Mouse (Mus musculus) embryo, embryonic 10.5 days (tissue): Measurements from ENCODE around the gene Rps23.
"Not testable (repeated sequence)": the region's sequence is repeated elsewhere in the genome, so short reads cannot be mapped to it uniquely, and the experiment has no call there.

Source experiments
- DNase-seq: peaks from one replicate; pipeline ENCODE4 v3.0.0-alpha.2; 2015; ENCODE audit warnings: low spot score

The Rps23 gene

DNA sequence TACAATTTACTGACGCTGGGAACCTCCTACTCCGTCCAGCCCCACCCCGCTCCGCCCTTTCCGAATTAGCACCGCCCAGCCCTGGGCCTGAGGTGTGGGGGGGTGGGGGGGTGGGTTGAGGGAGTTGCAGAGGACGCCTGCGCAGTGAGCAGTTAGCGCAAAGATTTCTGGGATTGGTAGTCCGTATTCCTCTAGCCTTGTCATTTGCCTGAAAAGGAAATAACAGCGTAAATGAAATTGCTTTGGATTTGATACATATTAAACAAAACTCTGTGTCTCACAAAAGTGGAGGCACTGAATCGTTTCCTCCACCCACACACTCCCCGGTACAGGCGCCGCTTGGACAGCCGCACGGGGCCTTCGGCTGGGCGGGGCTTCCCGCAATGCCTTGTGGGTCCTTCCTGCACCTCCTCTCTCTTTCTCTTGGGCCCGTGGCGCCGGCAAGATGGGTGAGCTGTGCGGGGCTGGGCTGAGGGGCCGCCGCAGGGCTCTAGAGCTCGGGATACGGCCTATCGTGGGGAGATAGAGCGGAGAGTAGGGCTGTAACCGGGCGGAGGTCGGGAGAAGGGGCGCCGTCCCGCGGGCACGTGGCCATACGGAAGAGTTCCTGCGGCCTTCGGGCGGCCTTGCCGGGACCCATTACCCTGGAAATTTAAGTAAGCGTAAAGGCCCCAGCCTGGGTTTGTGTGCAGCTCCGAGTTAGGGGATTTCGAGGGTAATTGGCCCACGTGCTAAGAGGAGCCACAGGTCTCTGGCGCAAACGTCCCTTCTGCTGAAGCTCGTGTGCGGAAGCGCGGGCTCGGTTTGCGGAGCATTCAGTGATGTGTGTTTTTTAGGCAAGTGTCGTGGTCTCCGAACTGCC lies at the start of gene Rps23:
Gene Rps23, plus strand, starts transcription at position 208 of the 862 bp plus-strand sequence.
- DNase-seq: peak; percentile 96

DNA sequence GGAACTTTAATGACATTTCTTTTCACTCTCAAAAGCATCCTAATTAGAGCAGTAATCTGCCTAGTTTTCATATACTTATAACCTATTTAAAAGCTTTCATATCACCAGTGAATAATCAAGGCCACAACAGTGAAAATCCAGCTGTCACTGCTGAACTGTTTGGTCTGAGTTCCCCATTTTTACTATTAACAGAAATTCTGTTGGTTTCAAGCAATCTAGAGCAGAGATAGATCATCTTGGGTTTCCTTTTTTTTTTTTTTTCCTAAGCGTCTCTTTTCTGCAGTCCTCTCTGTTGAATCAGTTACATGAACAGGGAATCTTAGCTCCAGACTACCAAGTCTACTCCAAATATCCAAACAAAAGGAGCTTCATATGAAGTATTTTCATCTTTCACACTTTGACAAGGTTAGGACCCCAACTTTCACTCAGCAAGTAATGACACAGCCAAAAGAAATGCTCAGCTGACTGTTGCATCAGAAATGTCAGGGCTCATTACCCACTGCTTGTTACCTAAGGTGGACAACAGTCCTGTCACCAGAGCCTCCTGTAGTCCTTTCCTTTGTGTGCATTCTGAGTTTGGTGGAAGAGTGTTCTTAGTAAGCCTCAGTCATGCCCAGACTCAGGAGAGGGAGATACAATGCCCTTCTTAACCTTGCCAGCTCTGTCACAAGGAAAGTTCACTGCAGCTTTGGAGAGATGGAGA lies 40.9 kb upstream of the Rps23 start:
- DNase-seq: no peak

DNA sequence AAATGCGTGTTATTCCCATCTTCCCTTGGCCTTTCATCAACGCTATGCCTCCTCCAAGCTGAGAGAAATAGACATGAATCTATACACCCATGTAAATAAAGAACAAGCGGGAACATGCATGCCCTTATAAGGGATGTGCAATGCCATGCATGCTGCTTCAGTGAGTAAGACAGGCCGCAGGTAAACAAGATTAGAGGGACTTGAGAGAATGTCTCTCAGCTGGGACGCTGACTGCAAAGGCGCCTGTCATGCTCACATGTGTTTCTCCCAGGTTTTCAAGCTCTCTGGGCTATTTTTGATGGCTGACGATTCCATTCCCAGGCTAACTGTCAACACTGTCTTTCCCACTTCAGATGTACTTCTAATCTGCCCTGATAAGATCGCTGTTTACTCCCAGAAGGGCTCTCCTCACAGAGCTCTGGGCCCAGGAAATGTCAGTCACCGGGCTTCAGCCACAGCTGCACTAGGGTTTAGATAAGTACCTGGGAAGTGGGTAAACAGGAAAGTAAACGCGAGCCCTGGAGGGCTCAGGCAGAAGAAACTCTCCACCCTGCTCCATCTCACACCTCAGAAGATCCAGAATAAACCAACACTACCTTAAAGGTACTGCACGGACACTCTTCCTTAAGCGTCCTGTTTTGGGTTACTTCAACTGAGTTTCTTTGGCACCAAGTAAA lies 36.8 kb upstream of the Rps23 start:
- peak; percentile 11 for DNase-seq

DNA sequence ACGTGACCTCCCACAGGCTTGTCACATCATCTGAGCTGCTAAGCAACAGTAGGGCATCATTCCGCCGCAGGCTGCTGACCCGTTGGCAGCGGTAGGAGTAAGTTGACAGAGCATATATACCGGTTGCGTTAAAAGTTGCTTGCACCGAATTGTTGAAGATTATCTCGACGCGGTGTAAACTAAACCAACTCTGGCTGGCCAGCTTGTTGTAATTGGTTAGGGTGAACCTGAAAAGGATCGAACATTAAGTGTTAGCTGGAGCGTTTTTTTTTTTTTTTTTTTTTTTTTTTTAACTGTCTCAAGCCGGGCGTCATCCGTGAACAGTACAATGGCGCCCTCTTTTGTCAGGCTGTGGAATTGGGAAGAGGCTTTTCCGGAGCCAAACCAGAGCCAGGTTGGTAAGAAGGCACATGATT lies 36.2 kb upstream of the Rps23 start:
- DNase-seq: peak; percentile 89

DNA sequence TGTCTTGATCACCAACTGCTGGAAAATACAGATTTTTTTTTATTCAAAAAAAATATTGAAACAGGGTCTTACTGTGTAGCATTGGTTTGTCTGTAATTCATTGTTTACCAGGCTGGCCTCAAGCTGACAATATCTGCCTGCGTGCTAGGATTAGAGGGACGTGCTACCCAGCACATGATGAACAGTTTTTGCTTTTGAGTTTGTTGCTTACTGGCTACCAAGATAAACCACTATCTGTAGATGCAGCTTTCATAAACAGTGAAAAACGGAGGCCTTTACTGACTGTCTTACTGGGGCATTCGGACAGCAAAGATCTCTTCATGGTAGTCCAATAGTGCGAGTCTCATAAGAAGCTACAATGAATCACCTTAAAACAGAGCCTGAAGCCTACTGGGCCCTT lies 32.6 kb upstream of the Rps23 start:
- DNase-seq: no peak

DNA sequence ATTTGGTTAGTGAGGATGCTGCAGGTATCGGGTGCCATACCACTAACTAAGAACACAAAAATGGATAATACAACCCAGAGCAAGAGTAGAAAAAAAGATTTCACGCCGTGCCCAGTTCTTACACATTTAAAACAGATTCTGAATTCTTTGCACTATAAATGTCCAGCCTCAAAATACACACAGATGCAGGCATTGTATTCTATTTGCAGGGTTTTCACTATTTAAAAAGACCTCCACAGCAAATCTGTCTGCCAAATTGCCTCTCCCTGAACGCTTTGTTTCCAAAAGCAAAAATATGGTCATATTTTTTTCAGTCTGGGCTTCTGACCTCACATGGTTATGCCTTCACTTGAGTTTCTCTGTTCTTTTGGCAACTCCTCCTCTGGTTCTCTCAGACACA lies 27.9 kb upstream of the Rps23 start:
- no peak for DNase-seq

DNA sequence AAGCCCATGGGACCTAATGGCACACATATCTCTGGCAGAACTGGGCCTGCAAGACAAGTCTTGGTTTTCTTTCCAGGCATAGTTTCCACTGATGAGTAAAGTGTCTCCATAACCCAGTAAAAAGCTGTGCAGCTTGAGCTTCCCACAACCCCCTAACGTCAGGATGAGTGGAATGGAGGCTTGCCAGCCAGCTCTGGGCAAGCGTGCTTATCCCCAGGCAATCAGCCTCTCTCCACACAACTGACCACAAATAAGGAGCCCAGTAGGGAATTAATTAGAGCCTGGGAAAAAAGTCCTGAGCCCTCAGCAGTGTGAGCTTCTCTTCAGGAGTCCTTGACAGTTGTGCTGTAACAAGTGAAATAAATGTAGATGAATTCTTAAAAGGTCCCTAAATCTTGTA lies 26.7 kb upstream of the Rps23 start:
- DNase-seq: no peak

DNA sequence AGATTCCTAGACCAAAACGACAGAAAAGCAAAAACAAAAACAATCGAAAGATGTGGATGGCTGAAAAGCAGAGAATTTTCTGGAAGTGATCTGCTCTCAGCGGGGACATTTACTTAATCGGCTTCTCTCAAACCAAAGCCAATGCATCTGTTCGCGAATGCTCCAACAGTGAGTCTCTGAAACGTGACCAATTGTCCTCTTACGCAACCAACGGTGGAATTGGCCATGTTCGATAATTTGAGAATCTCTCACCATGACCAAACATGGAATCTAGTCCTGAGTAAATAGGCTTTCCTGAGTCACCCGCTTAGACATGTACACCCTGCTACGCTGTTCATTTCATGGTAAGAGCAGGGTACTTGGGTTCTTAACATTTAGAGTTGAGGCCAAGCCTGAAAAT lies 25.9 kb upstream of the Rps23 start:
- DNase-seq: no peak

DNA sequence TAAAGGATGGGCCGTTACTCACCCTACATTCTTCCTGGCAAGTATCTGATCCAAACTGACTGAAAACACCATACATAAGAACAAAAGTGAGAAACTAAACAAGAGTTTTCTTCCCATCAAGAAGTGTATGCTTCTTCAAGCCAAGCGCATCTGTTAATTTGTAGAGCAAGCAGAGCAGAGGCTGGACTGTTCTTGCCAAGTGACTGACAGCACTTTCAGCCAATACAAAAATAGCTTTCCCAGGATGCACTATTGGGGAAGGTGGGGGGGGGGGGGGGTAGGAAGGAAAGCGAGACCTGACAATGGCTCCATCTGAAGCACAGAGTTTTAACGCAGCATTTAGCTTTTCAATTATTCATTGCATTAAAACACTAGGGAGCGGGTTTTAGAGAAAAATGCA lies 17.6 kb upstream of the Rps23 start, which contains the start of gene Atp6ap1l:
Gene Atp6ap1l, minus strand, starts transcription at position 180 of the 400 bp plus-strand sequence.
- no peak for DNase-seq

DNA sequence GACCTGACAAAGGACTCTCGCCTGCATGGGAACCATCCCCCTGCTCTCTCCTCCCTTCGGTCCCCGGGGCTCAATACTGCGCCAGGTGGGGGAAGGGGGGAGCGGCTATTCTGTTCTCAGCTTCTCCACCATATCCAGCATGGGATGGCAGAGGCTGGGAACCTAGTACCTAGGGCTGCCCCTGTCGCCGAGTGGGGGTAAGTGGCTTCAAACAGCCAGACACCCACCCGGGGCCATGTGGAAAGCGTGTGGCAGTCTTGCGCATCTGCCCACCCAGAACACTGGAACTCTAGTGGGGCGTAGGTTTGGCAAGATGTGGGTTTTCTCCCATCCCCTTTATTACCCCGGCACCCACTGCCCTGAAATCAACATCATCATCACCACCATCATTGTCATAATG lies 15.4 kb upstream of the Rps23 start:
- no peak for DNase-seq

DNA sequence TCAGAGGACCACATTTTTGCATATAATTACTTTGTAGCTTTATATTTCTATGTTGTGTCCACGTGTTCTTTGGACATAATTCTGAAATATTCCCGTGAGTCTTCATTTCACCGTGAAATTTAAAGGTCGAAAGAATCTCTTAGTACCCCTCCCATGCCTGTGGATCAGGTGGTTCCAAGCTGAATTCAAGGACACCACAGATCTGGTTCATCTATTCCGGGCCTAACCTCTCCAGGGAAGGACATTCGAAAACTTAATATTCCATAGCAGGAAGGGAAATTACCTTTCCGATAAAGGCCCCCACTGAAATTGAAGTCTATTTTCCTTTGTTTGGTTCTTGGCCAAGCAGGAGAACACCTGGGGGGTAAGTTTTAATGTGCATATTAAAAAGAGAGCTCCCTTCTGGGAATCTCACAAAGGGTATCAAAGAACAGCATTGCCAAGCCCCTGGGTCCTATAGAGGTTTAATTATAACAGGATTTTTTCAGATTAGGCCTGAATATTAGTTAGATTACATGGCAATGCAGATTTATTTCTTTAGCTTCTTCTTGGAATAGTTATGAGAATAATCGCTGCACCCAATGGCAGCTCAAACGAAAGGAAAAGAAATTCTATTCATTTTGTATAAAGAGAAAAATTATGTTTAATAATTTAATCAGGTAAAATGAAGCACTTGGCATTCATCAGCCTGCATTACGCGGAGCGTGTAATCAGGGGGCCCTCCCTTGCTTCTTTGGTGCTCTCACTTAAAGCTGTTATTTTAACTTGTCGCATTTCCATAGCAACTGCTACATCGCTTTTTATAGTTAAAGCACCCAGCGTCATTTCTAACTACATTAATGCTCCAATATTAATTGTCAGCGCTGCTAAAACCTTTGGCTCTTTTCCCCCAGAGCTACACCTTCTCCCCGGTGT lies 9.7 kb upstream of the Rps23 start:
- DNase-seq: no peak

DNA sequence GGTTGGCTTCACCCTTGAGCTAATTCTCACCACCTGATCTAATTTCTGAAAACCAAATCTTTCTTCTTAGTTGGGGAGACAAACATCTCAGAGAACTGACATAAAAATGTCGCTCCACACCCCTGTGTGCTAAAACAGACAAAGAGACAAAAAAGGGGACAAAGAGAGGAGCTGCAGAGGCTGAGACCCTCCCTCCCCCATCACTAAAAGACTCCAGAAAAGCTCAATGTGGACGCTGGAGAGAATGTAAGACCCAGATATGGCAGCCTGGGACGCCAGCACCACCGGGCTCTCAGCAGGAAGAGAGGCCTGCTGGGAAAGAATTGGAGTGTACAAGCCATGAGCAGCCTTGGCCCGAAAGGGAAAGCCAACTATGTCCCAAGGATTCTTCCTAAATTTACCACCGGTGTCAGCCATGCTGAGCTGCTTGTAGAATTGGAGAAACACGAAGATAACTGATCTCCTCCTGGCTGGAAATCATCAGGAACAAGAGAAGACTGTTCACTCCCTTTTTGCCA lies 9.0 kb upstream of the Rps23 start:
- no peak for DNase-seq

DNA sequence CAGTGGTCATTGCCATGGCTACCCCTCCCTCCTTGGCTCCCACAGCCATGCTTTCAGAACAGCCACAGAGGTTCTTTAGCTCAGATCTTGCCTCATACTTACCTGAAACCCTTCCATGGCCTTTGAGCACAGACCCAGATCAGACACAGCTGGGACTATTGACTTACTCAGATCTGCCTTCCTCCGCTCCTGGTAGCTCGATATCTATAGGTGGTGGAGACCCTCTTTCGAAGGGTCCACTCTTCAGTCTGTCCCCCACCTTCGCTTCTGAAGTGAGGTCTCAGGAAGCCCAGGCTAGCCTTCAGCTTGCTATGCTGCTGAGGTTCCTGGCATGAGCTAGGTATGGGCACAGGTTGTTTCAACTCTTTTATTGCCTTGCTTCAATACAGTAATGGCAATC lies 8.0 kb upstream of the Rps23 start:
- no peak for DNase-seq

DNA sequence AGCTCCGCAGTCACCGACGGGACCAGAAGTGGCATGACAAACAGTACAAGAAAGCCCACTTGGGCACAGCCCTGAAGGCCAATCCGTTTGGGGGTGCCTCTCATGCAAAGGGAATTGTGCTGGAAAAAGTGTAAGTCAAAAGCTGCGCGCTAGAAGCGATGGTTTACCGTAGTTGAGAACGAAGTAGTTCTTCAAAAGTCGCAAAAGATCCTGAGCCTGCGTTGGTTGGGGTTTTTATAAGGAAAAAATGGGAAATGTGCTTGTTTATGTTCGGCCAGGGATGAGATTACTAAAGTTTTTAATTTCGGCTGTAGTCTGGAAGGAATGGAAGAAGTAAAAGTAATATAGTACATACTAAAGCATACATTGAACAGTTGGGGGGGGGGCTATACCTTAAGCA lies 859 bp downstream of the Rps23 start:
- peak; percentile 14 for DNase-seq

DNA sequence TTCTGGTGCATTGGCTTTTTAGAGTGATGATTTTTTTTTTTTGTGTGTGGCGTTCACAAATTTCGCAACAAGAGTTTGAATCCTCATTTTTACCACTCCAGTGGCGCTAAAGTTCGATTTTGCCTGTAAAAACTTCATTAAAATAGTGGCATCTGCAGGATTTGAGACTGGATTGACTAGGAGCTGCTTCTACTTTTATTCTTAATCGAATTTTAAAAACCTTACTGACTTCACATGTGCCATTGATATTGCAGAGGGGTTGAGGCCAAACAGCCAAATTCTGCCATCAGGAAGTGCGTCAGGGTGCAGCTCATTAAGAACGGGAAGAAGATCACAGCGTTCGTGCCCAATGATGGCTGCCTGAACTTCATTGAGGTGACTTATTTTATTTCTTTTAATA lies 1.3 kb downstream of the Rps23 start:
- no peak for DNase-seq

DNA sequence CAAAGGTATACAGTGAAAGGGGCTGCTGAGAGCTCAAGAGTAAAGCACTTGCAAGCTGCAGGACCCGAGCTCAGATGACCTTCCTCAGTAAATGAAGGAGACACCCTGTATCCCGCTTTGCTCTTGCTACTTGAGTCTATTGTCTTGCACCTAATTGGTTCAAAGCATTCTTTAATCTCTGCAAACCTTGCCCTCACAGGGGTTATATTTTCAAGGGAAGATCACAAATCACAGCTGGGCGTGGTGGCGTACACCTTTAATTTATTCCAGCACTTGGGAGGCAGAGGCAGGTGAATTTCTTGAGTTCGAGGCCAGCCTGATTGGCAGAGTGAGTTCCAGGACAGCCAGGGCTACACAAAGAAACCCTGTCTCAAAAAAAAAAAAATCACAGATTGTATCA lies 2.4 kb downstream of the Rps23 start:
- no peak for DNase-seq

DNA sequence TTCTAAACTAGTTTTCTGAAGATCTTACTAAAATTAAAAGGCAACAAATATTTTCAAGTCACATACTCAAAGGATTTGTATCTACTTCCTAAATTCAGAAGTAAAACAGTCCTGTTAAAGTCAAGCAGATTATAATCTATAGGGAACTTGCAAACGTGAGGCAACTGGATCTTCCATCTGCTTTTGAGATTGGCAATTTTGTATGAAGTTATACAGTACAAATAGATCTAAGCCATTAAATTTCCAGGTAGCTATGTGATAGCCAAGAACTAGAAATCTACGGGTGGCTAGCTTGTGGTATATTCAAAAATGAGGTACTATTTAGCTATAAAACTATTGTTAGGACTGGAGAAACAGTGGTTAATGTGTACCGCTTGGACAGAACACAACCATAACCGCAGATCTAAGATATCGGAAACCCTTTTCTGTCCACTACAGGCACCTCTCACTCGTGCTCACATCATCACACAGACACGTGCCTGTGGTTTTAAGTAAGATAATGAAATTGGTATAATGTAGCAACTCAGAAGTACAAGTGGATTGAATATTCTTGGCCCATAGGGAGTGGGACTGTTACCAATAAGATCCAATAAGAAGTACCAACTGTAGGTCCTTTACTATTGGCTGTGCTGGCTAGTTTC lies 3.5 kb downstream of the Rps23 start:
- DNase-seq: peak; percentile 18

DNA sequence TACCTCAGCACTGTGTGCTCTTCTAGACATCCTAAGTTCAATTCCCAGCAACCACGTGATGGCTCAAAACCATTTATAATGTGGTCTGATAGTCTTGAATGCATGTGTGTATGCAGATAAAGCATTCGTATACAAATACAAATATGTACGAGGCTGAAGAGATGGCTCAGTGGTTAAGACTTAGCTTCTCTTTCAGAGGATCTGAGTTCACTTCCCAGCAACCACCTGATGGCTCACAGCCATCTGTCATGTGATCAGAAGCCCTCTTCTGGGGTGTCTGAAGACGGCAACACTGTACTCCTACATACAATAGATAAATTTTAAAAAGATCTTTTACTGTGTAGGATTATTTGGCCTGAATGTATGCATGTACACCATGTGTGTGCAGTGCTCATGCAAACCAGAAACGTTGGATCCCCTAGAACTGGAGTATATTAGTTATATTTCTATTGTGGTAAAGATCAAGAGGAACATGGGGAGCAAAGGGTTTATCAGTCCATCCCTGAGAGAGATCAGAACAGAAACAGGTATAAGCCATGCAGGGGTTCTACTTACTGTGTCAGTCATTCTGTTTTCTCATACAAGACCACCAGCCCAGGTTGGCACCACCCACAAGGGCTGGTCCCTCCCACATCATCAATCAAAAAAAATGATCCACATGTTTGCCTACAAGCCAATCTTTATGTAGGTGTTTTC lies 4.3 kb downstream of the Rps23 start:
- DNase-seq: no peak

DNA sequence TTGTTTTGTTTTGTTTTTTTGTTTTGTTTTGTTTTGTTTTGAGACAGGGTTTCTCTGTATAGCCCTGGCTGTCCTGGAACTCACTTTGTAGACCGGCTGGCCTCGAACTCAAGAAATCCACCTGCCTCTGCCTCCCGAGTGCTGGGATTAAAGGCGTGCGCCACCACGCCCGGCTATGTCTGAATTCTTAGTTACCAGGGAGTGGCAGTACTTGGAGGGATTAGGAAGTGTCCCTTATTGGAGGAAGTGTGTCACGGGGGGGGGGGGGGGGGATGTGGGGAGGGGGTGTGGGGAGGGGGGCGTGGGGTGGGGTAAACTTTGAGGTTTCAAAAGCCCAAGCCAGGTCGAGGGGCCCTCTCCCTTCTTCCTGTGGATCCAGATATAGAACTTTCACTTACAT lies 5.5 kb downstream of the Rps23 start:
- DNase-seq: not testable (repeated sequence)

DNA sequence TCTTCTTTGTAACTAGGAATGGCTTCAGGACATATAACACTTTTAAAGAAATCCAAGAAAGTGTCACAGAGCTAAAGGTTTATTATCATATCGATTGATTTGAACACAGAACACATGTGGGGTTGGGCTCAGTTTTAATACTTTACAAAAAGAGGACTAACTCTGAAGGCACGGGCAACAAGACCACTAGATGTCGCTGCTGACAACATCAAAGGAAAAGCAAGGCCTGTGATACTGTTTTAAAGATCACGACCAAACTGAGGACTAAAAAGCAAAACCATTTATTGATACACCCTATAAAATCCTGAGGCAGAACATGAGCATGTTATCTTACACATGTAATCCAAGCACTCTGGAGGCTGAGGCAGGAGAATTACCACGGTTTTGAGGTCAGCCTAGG lies 7.1 kb downstream of the Rps23 start:
- DNase-seq: peak; percentile 86
